Mouse (Mus musculus): ENCODE measurements around the gene Thnsl1. TPM values are rescaled to one million over a fixed set of nuclear protein-coding genes. Genes with fewer than 3 reads are reported as not detected.

Gene Thnsl1
- total RNA-seq (2022) = 10 to 100 TPM in 1 of 4 experiments, 1 to 10 TPM in 3; 7.4 to 10.5 (median 9.1) TPM

DNA sequence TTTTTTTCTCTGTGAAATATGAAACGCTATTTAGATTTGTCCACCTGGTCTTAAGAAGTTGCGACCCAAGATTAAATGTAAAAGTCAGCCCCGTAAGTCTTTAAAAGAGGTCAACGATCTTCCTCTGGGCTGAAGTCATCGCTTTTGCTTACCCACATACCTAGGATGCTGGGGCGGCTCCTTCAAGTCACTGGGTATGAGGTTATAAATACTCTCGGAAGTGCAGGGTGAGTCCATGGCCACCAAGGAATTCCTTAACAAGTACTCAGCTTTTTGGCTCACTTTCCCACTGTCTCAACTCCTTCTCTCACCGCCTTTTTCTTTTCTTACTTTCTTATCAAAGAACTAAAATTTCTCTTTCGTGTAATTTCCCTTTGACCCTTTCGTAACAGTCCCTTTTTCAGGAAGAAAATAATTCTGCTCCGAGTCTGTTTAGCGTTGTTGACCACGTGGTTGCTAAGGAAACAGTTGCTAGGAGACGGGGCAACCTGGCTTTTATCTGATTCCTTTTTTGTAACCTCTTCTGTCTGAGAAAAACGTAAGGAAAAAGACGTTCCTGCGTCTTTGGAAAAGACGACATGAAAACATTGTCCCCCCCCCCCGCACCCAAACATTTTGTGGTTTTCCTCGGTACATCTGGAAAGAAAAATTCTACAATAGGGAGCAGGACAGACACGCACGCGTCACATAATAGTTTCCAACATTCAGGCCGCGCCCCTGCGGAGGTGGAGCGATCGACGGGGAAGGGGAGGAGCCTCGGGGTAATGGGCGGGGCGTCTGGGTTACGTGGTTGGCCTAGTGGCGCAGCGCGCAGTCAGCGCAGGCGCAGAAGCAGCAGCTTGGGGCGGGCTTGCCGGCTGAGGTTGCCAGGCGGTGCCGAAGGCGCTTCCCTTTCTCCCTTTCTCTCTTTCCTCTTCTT lies at the start of gene Thnsl1, which contains the start of gene Enkur:
TSS of gene Thnsl1 (plus strand) at position 813 of the 919 bp plus-strand sequence.
TSS of gene Enkur (minus strand) at position 454 of the 919 bp plus-strand sequence.
- peak; percentile 98 for DNase-seq (ENCODE audit: low spot score)

- peak; percentile 50 for DNase-seq (ENCODE audit: low spot score)
These were observed 41.2 kb upstream of the Thnsl1 start for GRCm38 (mm10) chr2:21164296-21164695.

- peak; percentile 76 for DNase-seq (ENCODE audit: low spot score)
These were observed 37.6 kb upstream of the Thnsl1 start for GRCm38 (mm10) chr2:21167916-21168315.

DNA sequence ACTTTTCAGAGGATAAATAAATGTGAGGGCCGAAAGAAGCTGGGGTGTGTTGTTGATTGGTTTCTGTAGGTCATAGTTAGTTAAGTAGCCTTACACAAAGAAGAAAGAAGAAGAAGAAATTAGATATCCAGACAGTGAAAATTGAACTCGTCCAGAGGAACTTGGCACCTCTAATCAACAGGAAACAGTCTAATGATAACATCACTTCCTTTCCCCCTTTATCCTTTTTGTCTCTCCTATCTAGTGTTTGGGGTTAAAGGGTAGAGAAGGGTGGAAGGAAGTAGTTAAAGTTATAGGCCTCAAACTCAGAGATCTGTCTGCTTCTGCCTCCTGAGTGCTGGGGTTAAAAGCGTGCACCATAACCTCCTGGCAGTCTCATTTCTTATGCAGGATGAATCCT lies 32.7 kb upstream of the Thnsl1 start:
- DNase-seq (ENCODE audit: low spot score) = no peak

- no peak for DNase-seq (ENCODE audit: low spot score)
These were observed 26.4 kb upstream of the Thnsl1 start for GRCm38 (mm10) chr2:21179136-21179535.

DNA sequence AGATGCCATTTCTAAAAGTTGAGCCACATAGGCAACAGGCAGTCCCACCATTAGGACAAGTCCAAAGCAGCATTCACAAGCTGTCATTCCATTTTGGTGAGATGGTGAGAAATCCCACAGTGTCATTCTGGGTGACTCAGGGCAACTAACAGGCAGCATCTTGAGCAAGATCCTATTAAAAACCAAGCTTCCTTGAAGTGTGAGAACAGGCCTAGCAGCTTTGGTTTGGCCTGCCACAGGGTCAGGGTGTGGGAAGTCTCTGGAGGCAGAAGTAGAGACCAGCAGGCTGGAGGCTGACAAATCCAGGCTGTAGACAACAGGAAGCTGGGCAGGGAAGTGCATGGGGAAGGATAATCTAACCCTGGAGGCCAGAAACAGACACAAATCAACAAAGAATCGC lies 22.7 kb upstream of the Thnsl1 start:
- peak; percentile 48 for DNase-seq (ENCODE audit: low spot score)

DNA sequence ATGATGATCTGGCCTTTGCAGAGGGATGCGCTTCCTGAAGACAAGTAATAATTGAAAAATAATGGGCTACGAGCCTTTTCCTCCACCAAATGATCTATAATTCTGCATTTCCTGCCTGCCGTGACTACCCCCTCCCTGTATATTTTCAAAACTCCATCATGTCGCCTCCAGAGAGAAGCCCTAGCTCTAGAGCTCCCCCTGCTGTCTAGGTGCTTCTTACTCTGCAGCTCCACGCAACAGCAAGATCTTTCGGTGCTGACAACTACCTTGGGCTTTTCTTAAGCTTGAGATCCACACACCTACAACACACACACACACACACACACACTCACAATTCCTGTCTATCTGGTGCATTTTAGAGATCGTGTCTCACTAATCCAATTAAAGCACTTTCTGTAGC lies 17.9 kb upstream of the Thnsl1 start:
- peak; percentile 66 for DNase-seq (ENCODE audit: low spot score)

- no peak for DNase-seq (ENCODE audit: low spot score)
These were observed 16.9 kb upstream of the Thnsl1 start for GRCm38 (mm10) chr2:21188610-21189009.

- DNase-seq (ENCODE audit: low spot score) = no peak
These were observed 14.3 kb upstream of the Thnsl1 start for GRCm38 (mm10) chr2:21191232-21191631.

DNA sequence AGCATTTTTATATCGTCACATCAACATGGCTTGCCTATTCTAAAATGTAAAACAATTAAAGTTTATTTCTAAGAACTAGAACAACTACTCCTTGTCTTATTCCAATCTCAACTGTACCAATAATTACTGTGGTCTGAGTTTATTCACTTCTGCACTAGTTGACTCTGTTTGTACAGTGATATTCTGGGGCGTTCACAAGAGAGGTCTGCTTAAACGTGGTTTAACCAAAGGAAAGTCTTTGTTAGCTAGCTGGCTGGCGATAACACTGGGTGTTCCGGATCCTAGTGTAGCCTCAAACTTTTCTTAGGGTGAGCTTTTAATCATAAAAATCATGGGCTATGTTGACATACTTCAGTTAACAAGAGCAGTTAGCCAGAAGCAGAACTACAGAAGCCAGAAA lies 10.3 kb upstream of the Thnsl1 start:
- DNase-seq (ENCODE audit: low spot score) = no peak

GRCm38 (mm10) chr2:21199051-21199450 lies 6.5 kb upstream of the Thnsl1 start:
- no peak for DNase-seq (ENCODE audit: low spot score)

DNA sequence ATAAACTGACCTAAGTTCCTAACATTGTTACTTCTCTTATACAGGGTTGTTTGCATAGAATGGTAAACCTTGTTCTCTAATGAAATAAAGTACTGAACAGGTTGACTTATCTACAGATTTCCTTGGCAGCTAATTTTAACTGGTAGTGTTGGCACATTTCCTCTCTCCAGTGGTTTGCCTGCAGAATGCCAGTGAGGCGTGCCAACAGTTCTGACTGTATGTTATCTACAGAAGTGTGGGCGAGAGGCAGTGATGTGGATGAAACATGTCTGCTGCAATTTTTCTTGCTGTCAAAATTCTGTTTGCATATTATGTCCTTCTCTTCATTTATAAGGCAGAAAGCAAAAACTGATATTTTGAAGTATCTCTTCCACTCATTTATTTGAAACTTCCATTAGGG lies 2.8 kb upstream of the Thnsl1 start:
- peak; percentile 31 for DNase-seq (ENCODE audit: low spot score)

DNA sequence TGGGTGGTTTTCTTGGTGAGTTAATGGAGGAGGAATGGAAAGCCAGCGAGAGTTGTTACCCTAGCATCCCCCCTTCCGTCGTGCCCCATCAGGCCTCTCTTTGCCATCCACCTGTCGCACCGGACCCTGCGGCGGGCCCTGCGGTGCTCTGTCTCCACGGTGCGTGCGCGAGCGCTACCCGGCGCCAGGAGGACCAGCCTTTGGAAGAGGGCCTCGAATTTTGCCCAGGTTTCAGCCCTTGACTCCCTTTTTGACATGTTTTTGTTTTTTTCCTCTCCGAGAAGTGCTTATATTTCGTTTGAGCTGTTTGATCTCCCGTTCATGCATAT lies 271 bp downstream of the Thnsl1 start:
- no peak for DNase-seq (ENCODE audit: low spot score)

DNA sequence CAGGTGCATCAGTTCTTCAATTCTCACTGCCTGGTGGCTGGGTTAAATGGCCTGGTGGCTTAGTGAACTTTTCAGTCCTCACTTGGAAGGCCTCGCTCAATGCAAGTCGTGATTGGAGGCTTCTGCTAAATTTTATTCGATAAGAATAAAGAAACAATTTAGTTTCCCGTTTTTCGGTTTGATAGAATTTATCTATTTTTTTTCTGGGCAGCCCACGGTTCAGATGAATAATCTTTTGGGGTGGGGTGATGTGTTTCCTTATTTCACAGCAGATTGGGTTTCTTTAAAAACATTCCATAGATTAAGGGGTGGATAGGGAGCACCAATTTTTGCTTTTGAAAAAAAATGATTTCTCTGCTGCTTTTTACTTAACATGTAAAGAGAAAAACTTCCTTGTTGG lies 754 bp downstream of the Thnsl1 start:
- no peak for DNase-seq (ENCODE audit: low spot score)

GRCm38 (mm10) chr2:21211361-21211760 lies 5.8 kb downstream of the Thnsl1 start:
- DNase-seq (ENCODE audit: low spot score) = no peak

- no peak for DNase-seq (ENCODE audit: low spot score)
These were observed 8.8 kb downstream of the Thnsl1 start for GRCm38 (mm10) chr2:21214322-21214721.

DNA sequence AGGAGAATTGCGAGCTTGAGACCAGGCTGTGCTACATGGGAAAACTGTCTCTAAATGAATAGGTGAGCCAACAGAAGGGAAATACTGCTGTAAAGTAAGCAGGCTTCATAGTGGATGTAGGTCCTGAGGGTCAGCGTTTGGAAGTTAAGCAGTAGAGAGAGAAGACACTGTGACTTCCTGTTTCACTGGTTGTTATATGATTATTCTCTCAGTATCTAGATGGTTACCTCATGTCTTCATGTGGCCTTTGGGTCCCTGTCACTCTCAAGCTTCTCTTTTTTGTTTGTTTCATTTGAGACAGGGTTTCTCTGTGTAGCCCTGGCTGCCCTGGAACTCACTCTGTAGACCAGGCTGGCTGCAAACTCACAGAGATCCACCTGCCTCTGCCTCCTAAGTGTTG lies 9.8 kb downstream of the Thnsl1 start:
- no peak for DNase-seq (ENCODE audit: low spot score)

DNA sequence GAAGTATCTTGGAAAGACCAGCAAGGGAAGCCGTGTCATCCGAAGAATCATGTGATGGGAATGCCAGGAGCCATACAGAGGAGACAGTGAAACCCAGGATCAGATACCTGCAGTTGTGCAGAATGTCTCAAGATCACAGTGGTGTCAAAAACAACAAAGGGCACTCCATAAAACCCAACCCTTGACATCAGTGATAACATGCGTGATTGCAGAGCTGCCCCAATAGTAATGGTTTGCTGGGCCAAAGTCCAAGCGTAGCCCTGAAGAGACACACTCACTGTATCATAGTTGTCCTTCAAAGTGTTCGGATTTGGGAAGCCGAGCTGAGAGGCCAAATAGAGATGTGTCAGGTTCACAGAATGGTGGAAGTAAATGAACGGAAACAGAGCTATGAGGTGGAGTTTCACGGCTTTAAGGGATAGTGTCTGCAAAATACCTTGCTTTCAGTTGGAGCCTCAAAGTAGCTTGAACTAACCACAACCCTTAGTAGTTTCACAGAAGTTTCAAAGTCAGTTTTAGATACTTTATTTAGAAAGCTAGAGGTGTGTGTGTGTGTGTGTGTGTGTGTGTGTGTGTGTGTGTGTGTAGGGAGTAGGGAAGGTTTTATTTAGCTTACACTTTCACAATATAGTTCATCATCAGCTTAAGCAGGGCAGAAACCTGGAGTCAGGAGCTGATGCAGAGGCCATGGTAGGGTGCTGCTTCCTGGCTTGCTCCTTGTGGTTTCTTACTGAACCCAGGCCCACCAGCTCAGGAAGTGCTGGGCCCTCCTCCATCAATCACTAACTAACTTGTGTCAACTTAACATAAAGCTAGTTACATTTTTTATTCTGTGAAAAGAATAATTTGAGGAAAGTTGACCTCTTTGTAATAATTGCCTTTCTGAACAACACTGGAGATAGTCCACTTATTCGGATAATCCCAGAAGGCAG lies 17.2 kb downstream of the Thnsl1 start:
- DNase-seq (ENCODE audit: low spot score) = no peak

GRCm38 (mm10) chr2:21230276-21230675 lies 24.8 kb downstream of the Thnsl1 start:
- no peak for DNase-seq (ENCODE audit: low spot score)

GRCm38 (mm10) chr2:21231147-21231546 lies 25.6 kb downstream of the Thnsl1 start:
- no peak for DNase-seq (ENCODE audit: low spot score)

GRCm38 (mm10) chr2:21234871-21235648 lies 29.5 kb downstream of the Thnsl1 start:
- no peak for DNase-seq (ENCODE audit: low spot score)
